Mouse (Mus musculus): Measurements from ENCODE around the gene Olfr98. TPM values are rescaled to one million over a fixed set of nuclear protein-coding genes. Genes with fewer than 3 reads are reported as not detected.
"Not testable (repeated sequence)": the region's sequence is repeated elsewhere in the genome, so short reads cannot be mapped to it uniquely, and the experiment has no call there.

Olfr98 gene
- total RNA-seq (2015; ENCODE audit: low replicate concordance) (not detected in 2 replicates), total RNA-seq (2017; ENCODE audit: low replicate concordance) (not detected in 2 replicates)

DNA sequence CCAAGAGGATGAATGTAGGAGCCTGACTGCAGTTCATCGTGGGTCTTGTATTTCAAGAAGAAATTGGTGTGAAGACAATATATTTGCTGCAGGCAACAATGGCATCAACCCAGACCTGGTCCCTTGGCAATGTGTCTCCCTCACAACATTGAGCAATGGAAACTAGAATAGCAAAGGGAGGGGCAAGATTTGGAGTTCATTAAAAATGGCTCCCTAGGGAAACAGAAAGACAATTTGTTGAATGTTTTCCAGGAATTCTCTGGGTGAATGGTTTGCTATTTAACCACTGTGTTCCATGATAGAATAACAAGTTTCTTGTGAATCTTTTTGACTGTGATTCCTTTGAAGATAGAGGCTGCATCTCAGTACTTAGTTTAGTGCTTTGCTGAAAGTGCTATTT lies at the start of gene Olfr98:
Gene Olfr98 (minus strand): TSS at position 124 of the 400 bp plus-strand sequence.
- ATAC-seq (replicated peaks; ENCODE audit: low FRiP score, poor library complexity, severe bottlenecking) = no peak

DNA sequence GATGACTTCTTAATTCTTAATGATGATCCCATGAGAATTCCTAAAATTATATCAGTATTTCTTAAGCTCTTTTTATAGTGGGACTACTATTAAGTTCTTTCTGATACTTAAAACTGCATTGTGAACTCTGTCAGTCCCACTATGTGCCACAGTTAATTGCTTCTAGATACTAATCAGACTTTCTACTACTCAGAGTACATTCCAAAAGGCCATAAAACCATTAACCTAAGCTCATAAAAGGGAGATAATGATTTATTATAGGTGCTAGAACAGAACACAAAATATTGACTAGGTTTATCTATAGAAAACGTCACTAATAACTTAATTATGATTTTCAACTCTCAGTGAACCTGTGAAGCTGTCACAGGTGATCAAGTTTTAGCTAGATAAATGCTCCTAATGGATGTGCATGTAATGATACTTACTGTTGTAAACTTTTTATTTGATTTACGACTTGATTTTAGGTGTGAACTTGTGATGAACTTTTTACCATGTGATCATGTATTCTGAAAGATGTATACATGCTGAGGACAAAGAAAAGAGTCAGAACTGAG lies 46.7 kb upstream of the Olfr98 start:
- ATAC-seq (replicated peaks; ENCODE audit: low FRiP score, poor library complexity, severe bottlenecking) = no peak

DNA sequence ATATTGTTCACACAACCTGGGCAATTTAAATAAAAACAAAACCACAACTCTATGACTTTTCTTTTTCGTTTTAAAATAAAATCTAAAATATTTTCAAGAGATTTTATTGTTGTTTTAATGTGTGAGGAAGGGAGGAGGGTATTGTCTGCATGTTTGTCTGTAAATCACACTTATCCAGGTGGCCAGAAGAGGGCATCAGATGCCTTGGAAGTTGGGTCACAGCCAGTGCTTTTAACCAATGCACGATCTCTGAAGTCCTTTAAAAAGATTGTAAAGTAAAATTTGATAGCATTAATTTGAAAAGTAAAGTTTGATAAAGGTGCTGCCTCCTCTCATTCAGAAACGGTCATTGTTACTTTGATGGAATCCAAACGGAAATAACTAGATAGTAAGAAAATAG lies 44.9 kb upstream of the Olfr98 start:
- ATAC-seq (replicated peaks; ENCODE audit: low FRiP score, poor library complexity, severe bottlenecking) = no peak

DNA sequence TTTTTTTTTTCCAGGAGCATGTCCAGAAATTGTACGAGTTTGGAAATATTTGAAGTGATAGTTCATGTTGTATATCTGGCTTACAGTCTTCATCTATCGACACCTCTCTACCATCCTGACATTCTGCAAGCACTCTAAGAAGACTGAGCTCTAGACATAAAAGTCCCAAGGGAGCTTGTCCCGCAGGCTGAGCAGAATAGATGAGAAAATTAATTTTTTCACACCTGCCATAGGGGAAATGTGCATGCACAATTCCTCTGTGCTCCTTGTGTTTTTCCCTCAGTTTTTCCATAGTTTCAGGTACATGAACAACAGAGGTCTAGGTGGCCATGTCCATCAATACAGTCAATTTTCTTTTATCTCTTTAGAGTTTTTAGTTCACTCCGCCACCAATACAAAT lies 40.7 kb upstream of the Olfr98 start, which contains the start of gene Olfr101:
Gene Olfr101 (minus strand): TSS at position 101 of the 400 bp plus-strand sequence.
- ATAC-seq (replicated peaks; ENCODE audit: low FRiP score, poor library complexity, severe bottlenecking) = no peak

DNA sequence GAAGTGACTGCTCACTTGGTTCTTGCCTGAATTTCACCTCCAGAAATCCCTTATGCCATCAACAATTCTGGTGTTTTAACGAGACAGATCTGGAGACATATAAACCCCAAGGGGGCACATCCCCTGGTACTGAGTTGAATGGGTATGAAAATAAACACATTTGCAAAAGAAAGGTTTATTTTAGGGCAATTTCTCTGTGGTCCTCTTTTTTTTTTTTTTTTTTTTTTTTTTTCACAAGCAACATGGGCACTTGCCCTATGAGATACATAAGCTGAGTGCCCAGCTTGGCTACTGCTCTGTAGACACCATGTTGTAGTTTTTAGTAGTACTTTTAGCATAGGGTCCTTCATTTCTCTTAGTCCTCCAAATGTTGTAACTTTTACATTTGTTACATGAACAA lies 19.8 kb upstream of the Olfr98 start, which contains the start of gene Olfr99:
Gene Olfr99 (minus strand): TSS at position 101 of the 400 bp plus-strand sequence.
- ATAC-seq (replicated peaks; ENCODE audit: low FRiP score, poor library complexity, severe bottlenecking) = no peak

DNA sequence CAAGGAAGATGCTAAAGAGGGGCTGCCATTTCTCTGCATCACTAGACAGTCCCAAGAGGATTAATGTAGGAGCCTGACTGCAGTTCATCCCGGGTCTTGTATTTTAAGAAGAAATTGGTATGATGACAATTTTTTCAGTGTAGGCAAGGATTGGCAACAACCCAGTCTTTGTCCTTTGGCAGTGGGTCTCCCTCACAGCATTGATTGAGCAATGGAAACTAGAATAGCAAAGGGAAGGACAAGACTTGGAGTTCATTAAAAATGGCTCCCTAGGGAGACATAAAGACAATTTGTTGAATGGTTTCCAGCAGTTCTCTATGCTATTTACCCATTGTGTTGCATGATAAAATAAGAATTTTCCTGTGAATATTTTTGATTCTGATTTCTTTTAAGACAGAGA lies 16.8 kb upstream of the Olfr98 start:
- no peak for ATAC-seq (replicated peaks; ENCODE audit: low FRiP score, poor library complexity, severe bottlenecking)

DNA sequence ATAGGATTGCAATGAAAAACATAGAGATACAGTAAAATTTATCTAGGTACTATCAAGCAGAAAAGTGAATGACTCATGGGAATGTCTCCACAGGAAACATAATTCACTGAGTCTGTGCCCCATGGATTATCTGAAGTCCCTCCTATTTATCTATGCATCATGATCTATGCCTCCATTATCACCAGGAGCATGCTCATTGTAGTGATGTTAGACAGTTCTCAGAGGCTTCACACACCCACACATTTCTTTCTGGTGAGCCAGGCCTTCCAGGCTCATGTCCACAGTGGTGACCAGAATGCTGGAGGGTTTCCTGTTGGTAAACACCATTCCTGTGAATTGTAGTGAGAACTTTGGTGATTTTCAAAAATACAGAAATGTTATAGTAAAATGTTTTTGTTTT lies 13.0 kb upstream of the Olfr98 start:
- ATAC-seq (replicated peaks; ENCODE audit: low FRiP score, poor library complexity, severe bottlenecking) = no peak

DNA sequence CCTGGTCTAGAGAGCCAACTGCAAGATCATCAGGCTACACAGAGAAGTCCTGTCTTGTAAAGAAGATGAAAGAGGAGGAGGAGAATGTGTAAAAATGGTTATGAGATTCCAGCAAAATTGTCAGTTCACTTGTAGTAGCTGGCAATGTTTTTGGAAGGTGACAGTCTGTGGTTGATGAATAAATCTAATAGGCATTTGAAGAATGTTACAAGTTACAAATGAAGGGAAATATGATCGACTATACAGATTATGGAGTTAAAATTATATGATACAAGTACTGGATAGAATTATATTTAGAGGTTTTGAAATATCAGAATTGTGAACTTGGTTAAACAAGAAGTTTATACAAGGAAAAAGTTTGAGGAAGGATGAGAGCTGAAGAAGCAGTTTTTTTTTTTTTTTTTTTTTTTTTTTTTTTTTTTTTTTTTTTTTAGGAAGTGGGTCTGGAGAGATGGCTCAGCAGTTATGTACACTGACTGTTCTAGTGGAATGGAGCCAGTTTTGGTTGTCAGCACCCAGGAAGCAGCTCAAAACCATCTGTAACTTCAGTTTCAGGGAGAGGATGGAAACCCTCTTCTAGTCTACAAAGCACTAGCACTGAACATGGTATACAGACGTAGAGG lies 12.2 kb upstream of the Olfr98 start:
- ATAC-seq (replicated peaks; ENCODE audit: low FRiP score, poor library complexity, severe bottlenecking) = no peak

DNA sequence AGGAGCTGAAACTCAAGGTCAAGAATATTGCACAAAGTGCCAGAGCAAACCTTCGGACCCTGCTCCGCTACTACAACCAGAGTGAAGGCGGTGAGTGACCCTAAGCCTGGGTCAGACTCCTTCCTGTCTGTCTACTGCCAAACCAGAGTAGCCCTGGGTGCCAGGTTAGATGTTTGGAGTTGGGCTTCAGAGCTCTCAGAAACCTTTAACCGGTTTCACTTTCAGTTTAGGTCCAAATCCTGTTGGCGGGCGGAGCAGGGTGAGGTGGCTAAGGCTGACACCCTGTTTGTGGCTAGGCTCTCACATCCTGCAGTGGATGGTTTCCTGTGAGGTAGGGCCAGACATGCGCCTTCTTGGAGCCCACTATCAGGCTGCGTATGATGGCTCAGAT lies 7.1 kb upstream of the Olfr98 start:
- peak; percentile 54 for ATAC-seq (replicated peaks; ENCODE audit: low FRiP score, poor library complexity, severe bottlenecking)

DNA sequence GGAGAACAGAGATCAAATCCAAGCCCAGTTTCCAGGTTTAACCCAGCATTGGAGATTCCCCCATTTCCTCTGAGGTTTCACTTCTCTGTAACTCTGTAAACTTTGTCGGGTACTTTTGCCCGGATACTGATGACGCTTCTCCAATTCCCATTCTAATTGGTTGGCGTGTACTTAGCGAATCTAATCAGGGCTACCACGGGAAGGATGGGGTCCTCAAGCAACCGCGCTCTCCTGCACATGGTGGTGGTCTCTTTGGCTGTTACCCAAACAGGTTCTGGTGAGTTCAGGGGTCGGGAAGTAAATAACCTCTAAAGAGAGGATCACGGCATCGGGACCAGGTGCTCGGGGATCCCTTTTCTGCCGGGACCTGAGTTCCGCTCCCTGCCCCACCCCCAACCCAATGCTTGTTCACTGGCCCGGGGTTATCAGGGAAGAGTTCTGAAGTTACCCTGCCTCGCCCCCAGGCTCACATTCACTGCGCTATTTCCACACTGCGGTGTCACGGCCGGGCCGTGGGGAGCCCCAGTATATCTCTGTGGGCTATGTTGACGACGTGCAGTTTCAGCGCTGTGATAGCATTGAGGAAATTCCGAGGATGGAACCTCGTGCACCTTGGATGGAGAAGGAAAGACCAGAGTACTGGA lies 6.6 kb upstream of the Olfr98 start, which contains the start of gene H2-M3:
Gene H2-M3 (plus strand): TSS at position 163 of the 644 bp plus-strand sequence.
- ATAC-seq (replicated peaks; ENCODE audit: low FRiP score, poor library complexity, severe bottlenecking) = peak; percentile 80

DNA sequence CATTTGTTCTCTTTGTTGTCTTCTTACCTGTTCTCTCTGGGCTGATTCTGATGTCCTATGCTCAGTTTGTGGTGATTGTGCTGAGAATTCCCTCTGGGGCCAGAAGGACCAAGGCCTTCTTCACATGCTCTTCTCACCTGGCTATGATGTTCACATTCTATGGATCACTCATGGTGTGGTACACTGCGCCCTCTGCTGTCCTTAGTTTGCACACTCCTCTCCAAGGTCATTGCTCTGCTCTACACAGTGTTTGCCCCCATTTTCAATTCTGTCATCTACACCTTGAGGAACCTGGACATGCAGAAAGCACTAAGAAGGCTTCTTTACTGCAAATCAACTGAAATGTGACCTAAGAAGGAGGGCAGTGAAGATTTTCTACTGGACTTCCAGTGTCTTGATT lies 13.0 kb downstream of the Olfr98 start:
- ATAC-seq (replicated peaks; ENCODE audit: low FRiP score, poor library complexity, severe bottlenecking) = no peak

DNA sequence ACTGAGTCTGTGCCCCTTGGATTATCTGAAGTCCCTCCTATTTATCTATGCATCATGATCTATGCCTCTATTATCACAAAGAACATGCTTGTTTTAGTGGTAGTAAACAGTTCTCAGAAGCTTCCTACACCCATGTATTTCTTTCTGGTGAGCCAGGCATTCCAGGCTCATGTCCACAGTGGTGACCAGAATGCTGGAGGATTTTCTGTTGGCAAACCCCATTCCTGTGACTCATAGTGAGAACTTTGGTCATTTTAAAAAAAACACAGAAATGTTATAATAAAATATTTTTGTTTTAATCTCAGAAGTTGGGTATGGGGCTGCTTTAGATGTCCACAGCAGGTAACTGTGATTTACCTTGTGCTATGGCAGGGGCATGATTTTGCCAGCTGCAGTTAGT lies 14.1 kb downstream of the Olfr98 start:
- ATAC-seq (replicated peaks; ENCODE audit: low FRiP score, poor library complexity, severe bottlenecking) = no peak

DNA sequence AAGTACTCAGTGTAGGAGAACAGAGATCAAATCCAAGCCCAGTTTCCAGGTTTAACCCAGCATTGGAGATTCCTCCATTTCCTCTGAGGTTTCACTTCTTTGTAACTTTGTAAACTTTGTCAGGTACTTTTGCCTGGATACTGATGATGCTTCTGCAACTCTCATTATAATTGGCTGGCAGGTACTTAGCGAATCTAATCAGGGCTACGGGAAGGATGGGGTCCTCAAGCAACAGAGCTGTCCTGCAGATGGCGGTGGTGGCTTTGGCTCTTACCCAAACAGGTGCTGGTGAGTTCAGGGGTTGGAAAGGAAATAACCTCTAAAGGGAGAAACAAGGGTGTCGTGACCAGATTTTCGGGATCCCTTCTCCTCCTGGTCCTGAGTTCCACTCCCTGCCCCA lies 16.8 kb downstream of the Olfr98 start:
- ATAC-seq (replicated peaks; ENCODE audit: low FRiP score, poor library complexity, severe bottlenecking) = no peak

DNA sequence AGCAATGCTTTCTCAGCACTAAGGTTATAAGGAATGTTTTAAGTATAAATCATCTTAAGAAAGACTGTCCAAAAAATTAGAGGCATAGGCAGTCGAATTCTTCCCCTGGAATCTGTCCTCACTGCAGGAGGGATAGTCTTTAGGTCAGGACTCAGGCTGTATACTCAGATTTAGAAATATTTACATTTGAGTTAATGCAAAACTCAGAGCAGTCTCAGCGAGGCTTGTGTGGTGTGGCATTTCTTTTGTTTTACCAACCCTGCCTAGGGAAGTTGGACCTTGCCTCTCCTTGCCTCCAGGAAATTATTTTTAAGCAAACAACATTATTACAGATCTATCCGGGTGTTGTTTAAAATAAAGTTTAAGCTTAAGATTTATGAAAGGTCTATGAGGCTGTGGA lies 21.4 kb downstream of the Olfr98 start:
- no peak for ATAC-seq (replicated peaks; ENCODE audit: low FRiP score, poor library complexity, severe bottlenecking)

DNA sequence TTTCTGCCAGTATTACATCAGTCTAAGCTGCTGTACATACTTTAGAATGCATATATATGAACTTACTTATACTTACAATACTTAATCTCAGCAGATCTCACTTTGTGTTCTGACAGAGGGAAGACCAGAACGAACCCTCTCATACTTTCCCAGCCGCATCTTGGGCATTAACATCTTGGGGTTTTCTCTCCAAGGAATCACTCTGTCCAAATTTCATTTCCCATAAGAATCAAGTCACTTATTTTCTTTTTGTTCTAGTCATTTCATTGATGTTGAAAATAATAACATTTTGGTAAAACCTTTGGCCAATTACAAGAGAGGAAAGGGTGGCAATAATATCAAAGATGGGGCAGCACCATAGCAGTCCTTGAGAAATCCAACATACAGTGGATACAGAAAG lies 26.3 kb downstream of the Olfr98 start, which contains the start of gene Olfr97:
Gene Olfr97 (minus strand): TSS at position 101 of the 400 bp plus-strand sequence.
- ATAC-seq (replicated peaks; ENCODE audit: low FRiP score, poor library complexity, severe bottlenecking) = not testable (repeated sequence)

DNA sequence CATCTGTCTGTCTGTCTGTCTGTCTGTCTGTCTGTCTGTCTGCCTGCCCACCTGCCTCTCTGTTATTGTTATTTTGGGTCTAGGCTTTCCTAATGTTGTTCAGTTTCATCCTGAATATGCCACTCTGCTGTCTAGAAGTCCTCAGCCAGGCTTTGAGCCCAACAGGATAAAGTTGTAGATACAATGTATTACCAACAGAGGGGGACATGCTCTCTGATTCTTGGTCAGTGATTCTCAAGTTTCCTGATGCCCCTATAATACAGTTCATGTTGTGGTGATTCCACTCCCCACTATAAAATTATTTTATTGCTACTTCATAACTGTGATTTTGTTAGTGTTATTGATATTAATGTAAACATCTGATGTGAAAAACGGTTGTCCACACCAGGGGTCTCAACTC lies 41.7 kb downstream of the Olfr98 start:
- no peak for ATAC-seq (replicated peaks; ENCODE audit: low FRiP score, poor library complexity, severe bottlenecking)

DNA sequence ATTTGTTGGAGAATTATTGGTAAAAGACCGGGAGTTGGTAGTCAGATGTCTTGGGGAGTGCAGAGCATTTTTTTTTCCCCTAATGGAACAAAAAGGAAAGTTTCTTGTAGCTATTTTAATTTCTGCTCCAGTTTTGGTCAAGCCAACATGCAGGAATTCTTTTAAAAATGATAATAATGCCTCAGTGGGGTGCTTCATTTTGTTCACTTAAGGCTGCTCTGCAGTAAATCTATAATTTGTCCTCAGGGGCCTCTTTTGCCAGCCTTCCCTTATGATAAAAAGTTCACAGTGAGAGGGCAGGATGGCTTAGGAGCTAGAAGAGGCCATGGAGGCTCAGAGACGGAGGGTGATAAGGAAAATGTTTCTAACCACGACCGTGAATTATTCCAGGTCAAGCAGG lies 43.7 kb downstream of the Olfr98 start, which contains the start of gene Olfr96:
Gene Olfr96 (plus strand): TSS at position 301 of the 400 bp plus-strand sequence.
- no peak for ATAC-seq (replicated peaks; ENCODE audit: low FRiP score, poor library complexity, severe bottlenecking)

DNA sequence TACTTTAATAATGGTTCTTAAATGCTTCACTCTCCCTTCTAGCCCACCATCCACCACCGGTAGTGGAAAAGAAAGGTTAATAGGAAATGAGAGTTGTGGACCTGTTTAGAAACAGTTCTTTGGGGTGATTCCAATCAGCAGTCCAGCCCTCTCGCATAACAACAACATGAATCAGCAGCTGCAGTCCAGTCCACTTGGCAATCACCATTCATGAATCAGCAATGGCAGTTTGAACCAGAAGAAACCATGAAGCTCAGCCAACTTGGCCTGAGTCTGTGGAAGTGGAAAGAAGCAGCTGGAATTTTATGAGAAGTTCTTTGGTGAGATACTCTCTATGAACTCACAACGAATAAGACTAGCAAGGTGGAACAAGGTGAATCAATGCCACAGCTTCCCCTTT lies 45.1 kb downstream of the Olfr98 start:
- no peak for ATAC-seq (replicated peaks; ENCODE audit: low FRiP score, poor library complexity, severe bottlenecking)

DNA sequence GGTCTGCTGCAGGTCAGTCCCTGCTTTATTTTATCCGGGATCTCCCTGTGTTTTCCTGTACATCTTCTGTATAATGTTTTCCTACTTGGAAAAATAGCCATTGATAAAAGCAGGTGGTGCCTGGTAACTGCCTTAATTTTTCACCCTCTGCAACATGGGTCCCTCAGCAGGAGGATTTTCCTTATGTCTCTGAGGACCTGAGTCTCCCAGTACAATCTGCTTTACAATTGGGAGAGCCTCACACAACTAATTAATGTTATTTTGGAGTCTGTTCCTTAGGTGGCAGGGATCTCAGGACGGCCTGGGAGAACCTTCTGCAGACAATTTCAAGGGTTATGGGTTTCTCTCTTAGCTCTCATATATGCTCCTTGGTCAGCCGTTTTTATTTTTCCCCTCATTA lies 50.5 kb downstream of the Olfr98 start, which contains the start of gene Olfr95:
Gene Olfr95 (minus strand): TSS at position 101 of the 400 bp plus-strand sequence.
- ATAC-seq (replicated peaks; ENCODE audit: low FRiP score, poor library complexity, severe bottlenecking) = no peak

Measured in erythroid progenitor cell, adult 5-6 weeks (primary cell).